Mouse (Mus musculus) lung, postnatal 0 days (tissue): ENCODE data around the gene Tpm4. TPM values are rescaled to one million over a fixed set of nuclear protein-coding genes. Genes with fewer than 3 reads are reported as not detected.

Source experiments
- ATAC-seq: fragments of 200-750 bp; cut with Nextera tagmentation; 2 replicates; pipeline ENCODE4 v1.8.0; 2017; ENCODE audit warnings: moderate library complexity
- DNase-seq: peaks from one replicate; pipeline ENCODE4 v3.0.0-alpha.2; 2016; ENCODE audit warnings: low spot score
- H3K27ac ChIP-seq: fragments of 300-500 bp; sonication (generic); 2 replicates; pipeline ENCODE4 v1.5.1; 2014; ENCODE audit warnings: antibody characterized with exemption, mild to moderate bottlenecking, low read length, mixed read lengths
- H3K27me3 ChIP-seq: fragments of 300-500 bp; sonication (generic); replicated peaks from 2 replicates; pipeline ENCODE4 v1.6.1; 2014; ENCODE audit warnings: low read length, mixed read lengths; ENCODE audit not compliant: insufficient read depth
- H3K36me3 ChIP-seq: fragments of 300-500 bp; sonication (generic); 2 replicates; pipeline ENCODE4 v1.6.1; 2014; ENCODE audit warnings: low read length, mixed read lengths; ENCODE audit not compliant: insufficient read depth
- H3K4me1 ChIP-seq: fragments of 300-500 bp; sonication (generic); 2 replicates; pipeline ENCODE4 v1.6.1; 2014; ENCODE audit warnings: antibody characterized with exemption, low read depth, low read length, mixed read lengths; ENCODE audit not compliant: insufficient read depth
- H3K4me2 ChIP-seq: fragments of 300-500 bp; sonication (generic); replicated peaks from 2 replicates; pipeline ENCODE4 v1.6.1; 2014; ENCODE audit warnings: low read depth, mild to moderate bottlenecking, low read length, moderate library complexity, mixed read lengths
- H3K4me3 ChIP-seq: fragments of 300-500 bp; sonication (generic); 2 replicates; pipeline ENCODE4 v1.5.1; 2014; ENCODE audit warnings: low read depth, low read length
- H3K9ac ChIP-seq: fragments of 300-500 bp; sonication (generic); replicated peaks from 2 replicates; pipeline ENCODE4 v1.6.1; 2014; ENCODE audit warnings: low read depth, mild to moderate bottlenecking
- H3K9me3 ChIP-seq: fragments of 300-500 bp; sonication (generic); 2 replicates; pipeline ENCODE4 v1.6.1; 2016; ENCODE audit warnings: low read length, mixed read lengths
- CTCF ChIP-seq: IDR thresholded peaks from 2 replicates; pipeline ENCODE4 v1.5.1; 2016; ENCODE audit warnings: antibody characterized with exemption, mild to moderate bottlenecking
- EP300 ChIP-seq: IDR thresholded peaks from 2 replicates; pipeline ENCODE4 v1.6.1; 2016; ENCODE audit warnings: antibody characterized with exemption, mild to moderate bottlenecking, control low read depth
- WGBS: fragments of 180-500 bp; shearing (Covaris S2); extraction: QIAGEN DNeasy Blood & Tissue Kit; methylation state at CpG from one replicate; pipeline ENCODE4 v1.1.7; 2014; 5-methylcytosine and 5-hydroxymethylcytosine counted together
- polyA plus RNA-seq: library from polyadenylated mRNA; unstranded; fragments of >200 nt; fragmentation: Nextera tagmentation; extraction: Ambion mirVana; gene quantifications from 2 replicates; pipeline ENCODE4 v1.2.1, GENCODE M21; 2015

Gene Tpm4
- polyA plus RNA-seq, 1 experiment from 2014 or later = 585 TPM

- peak; percentile 77 for ATAC-seq
- Histone ChIP-seq H3K27me3 (no peaks in the 10 kb centered on the region), H3K9ac (peak overlapping the region; percentile 99), H3K27ac (peak overlapping the region; percentile 99), H3K9me3 (no peaks in the 10 kb centered on the region), H3K4me1 (peaks cover 8% of the 10 kb centered on the region; the same call in 1 of the 2 replicates), H3K4me2 (peak overlapping the region; percentile 75), H3K36me3 (peaks cover 13% of the 10 kb centered on the region; the same call in 1 of the 2 replicates), H3K4me3 (peak overlapping the region; percentile 97)
- peak; percentile 90 for TF ChIP-seq EP300
- no peak for TF ChIP-seq CTCF
- peak; percentile 99 for DNase-seq
- under 1% methylated on average over 18 of the region's 18 CpGs for WGBS
Measured at GRCm38 (mm10) chr8:72136302-72136978, 1.7 kb downstream of the Tpm4 start.

- H3K36me3 ChIP-seq = peaks cover 21% of the 10 kb centered on the region
- no peak for TF ChIP-seq CTCF
- no peak for TF ChIP-seq EP300
- no peaks in the 10 kb centered on the region for H3K27me3 ChIP-seq
- peak overlapping the region; percentile 99; the same call in 1 of the 2 replicates for H3K27ac ChIP-seq
- ATAC-seq = no peak
- no peaks in the 10 kb centered on the region for H3K9me3 ChIP-seq
- peaks cover 8% of the 10 kb centered on the region; the same call in 1 of the 2 replicates for H3K4me1 ChIP-seq
- peak overlapping the region; percentile 75 for H3K4me2 ChIP-seq
- no peak for DNase-seq
- H3K9ac ChIP-seq = no peak overlapping the region; the same call in 1 of the 2 replicates
- peak overlapping the region; percentile 97 for H3K4me3 ChIP-seq
- 78% methylated on average over 2 of the region's 2 CpGs for WGBS
Measured at GRCm38 (mm10) chr8:72137431-72137830, 2.7 kb downstream of the Tpm4 start.

DNA sequence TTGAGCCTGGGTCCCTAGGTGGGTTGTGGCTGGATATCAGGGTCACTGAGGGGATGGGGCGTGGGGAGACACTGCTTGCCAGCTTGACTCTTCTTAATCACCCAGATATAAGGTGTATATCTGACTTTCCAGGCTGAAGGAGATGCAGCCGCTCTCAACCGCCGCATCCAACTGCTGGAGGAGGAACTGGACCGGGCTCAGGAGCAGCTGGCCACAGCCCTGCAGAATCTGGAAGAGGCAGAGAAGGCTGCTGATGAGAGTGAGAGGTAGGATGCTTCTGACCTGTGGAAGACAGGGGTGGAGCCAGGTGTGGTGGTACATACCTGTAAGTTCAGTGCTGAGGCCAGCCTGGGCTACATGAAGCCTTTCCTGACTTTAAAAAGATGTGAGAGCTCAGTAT is 3.7 kb downstream of the Tpm4 start:
- H3K27ac ChIP-seq = no peak overlapping the region
- H3K36me3 ChIP-seq = peaks cover 30% of the 10 kb centered on the region
- no peak overlapping the region for H3K4me3 ChIP-seq
- DNase-seq (no peak), ATAC-seq (no peak)
- H3K27me3 ChIP-seq = no peaks in the 10 kb centered on the region
- WGBS = 95% methylated on average over 5 of the region's 5 CpGs
- no peak overlapping the region for H3K9ac ChIP-seq
- no peak overlapping the region for H3K4me2 ChIP-seq
- H3K4me1 ChIP-seq = peaks cover 8% of the 10 kb centered on the region; the same call in 1 of the 2 replicates
- no peak for TF ChIP-seq CTCF
- TF ChIP-seq EP300 = no peak
- H3K9me3 ChIP-seq = no peaks in the 10 kb centered on the region

DNA sequence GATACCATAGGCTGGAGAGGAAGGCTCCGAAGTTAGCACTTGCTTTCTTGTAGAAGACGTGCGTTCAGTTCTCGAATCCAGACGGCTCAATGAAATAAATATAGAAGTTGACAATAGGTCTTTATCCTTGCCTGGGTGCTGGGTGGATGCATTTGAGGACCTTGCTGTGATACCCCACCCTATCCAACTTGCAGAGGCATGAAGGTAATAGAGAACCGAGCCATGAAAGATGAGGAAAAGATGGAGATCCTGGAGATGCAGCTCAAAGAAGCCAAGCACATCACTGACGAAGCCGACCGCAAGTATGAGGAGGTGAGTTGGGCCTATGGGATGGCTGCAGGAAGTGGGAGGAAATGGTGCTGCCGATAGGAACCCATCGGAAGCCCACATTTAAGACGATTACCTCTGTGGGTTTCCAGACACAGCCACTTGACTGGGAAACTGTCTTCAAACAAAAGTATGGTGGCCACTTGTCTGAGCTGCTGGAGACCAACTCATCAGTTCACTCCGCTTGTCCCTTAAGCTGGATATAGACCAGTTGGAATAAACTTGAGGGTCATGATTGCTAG is 8.6 kb downstream of the Tpm4 start:
- ATAC-seq = no peak
- no peaks in the 10 kb centered on the region for H3K27me3 ChIP-seq
- peaks cover 71% of the 10 kb centered on the region for H3K36me3 ChIP-seq
- no peak overlapping the region for H3K27ac ChIP-seq
- H3K4me2 ChIP-seq = no peak overlapping the region
- H3K9me3 ChIP-seq = no peaks in the 10 kb centered on the region
- no peak overlapping the region for H3K9ac ChIP-seq
- WGBS = 91% methylated on average over 13 of the region's 13 CpGs
- peaks cover 4% of the 10 kb centered on the region; the same call in 1 of the 2 replicates for H3K4me1 ChIP-seq
- no peak overlapping the region for H3K4me3 ChIP-seq
- TF ChIP-seq CTCF (no peak), EP300 (no peak)
- DNase-seq = no peak

DNA sequence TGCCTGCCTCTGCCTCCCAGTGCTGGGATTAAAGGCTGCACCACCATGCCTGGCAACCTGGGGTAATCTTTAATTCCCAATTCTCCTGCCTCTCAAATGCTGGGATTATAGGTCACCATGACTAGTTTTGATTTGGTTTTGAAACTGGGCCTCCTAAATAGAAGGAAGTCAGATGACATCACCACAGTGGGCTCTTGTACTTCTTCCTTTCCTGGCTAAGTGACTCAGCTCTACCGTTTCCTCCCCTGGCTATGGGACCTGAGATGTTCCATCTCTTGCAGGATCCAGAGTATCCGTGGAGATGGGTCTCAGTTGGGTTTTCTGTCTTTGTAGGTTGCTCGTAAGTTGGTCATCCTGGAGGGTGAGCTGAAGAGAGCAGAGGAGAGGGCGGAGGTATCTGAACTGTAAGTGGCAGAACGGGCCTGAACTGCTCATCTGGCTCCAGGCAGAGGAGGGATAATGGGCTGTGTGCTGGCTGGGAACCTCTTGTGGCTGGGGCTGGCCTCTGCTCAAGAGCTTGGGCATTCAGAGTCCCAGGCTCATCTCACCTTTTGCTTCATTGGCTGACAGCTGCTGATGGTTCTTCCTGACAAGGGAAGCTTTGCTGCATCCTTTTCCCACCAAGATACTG is 9.7 kb downstream of the Tpm4 start:
- DNase-seq = peak; percentile 40
- TF ChIP-seq EP300 (no peak), CTCF (no peak)
- no peaks in the 10 kb centered on the region for H3K9me3 ChIP-seq
- H3K4me3 ChIP-seq = no peak overlapping the region
- no peak for ATAC-seq
- H3K9ac ChIP-seq = no peak overlapping the region
- H3K4me1 ChIP-seq = peaks cover 4% of the 10 kb centered on the region; the same call in 1 of the 2 replicates
- H3K4me2 ChIP-seq = no peak overlapping the region
- WGBS = 77% methylated on average over 5 of the region's 5 CpGs
- H3K27me3 ChIP-seq = no peaks in the 10 kb centered on the region
- peaks cover 76% of the 10 kb centered on the region for H3K36me3 ChIP-seq
- no peak overlapping the region for H3K27ac ChIP-seq

DNA sequence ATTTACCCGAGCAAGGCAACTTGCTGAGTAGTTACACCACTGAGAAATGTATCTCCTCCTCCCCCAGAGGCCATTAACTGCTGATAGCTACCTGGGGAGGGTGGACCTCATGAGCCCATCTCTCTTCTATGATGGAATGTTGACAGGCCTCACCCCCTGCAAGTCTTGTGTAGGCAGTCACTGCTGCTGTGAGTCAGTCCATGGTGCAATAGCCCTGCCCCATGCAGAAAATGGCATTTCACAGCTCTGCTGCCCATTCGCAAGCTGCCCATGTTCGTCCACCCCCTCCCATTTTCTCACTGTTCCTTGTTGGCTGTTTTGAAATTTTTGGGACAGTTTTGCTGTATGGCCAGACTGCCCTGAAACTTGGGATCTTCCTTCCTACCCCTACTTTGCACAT is 10.7 kb downstream of the Tpm4 start:
- Histone ChIP-seq H3K9me3 (no peaks in the 10 kb centered on the region), H3K27me3 (no peaks in the 10 kb centered on the region), H3K4me2 (no peak overlapping the region), H3K36me3 (peaks cover 81% of the 10 kb centered on the region), H3K27ac (peak overlapping the region; percentile 35; the same call in 1 of the 2 replicates), H3K4me1 (peaks cover 4% of the 10 kb centered on the region; the same call in 1 of the 2 replicates), H3K4me3 (no peak overlapping the region), H3K9ac (no peak overlapping the region)
- TF ChIP-seq CTCF (no peak), EP300 (no peak)
- DNase-seq (no peak), ATAC-seq (peak; percentile 43; the same call in 1 of the 2 replicates)
- WGBS = 72% methylated on average over 3 of the region's 3 CpGs
